Mouse (Mus musculus) hindbrain, postnatal 0 days (tissue): ENCODE results near the gene Sppl2c. TPM values are rescaled to one million over a fixed set of nuclear protein-coding genes. Genes with fewer than 3 reads are reported as not detected.
A peak's percentile ranks its signal among the peaks of the same experiment; 100 is the strongest.

Experiments used
- ATAC-seq: fragments of 200-750 bp; cut with Nextera tagmentation; 2 replicates; pipeline ENCODE4 v1.8.0; 2017; ENCODE audit warnings: mild to moderate bottlenecking, moderate TSS enrichment, moderate library complexity
- DNase-seq: peaks from one replicate; pipeline ENCODE4 v3.0.0-alpha.2; 2015; ENCODE audit warnings: low spot score
- H3K27ac ChIP-seq: fragments of 300-500 bp; sonication (generic); 2 replicates; pipeline ENCODE4 v1.5.1; 2014; ENCODE audit warnings: mild to moderate bottlenecking
- H3K27me3 ChIP-seq: fragments of 300-500 bp; sonication (generic); 2 replicates; pipeline ENCODE4 v1.6.1; 2014; ENCODE audit warnings: low read length, mixed read lengths; ENCODE audit not compliant: insufficient read depth
- H3K36me3 ChIP-seq: fragments of 300-500 bp; sonication (generic); 2 replicates; pipeline ENCODE4 v1.6.1; 2014; ENCODE audit warnings: low read length, mixed read lengths; ENCODE audit not compliant: insufficient read depth
- H3K4me1 ChIP-seq: fragments of 300-500 bp; sonication (generic); 2 replicates; pipeline ENCODE4 v1.6.1; 2014; ENCODE audit warnings: antibody characterized with exemption, low read length, mixed read lengths; ENCODE audit not compliant: insufficient read depth
- H3K4me2 ChIP-seq: fragments of 300-500 bp; sonication (generic); 2 replicates; pipeline ENCODE4 v1.6.1; 2014; ENCODE audit warnings: low read depth, mild to moderate bottlenecking, low read length, moderate library complexity, mixed read lengths
- H3K4me3 ChIP-seq: fragments of 300-500 bp; sonication (generic); 2 replicates; pipeline ENCODE4 v1.5.1; 2014; ENCODE audit warnings: low read length
- H3K9ac ChIP-seq: fragments of 300-500 bp; sonication (generic); replicated peaks from 2 replicates; pipeline ENCODE4 v1.6.1; 2014; ENCODE audit warnings: mild to moderate bottlenecking, low read length, moderate library complexity, mixed read lengths
- H3K9me3 ChIP-seq: fragments of 300-500 bp; sonication (generic); 2 replicates; pipeline ENCODE4 v1.6.1; 2016; ENCODE audit warnings: low read length, mixed read lengths
- CTCF ChIP-seq: IDR thresholded peaks from 2 replicates; pipeline ENCODE4 v1.5.1; 2016; ENCODE audit warnings: antibody characterized with exemption, control low read depth, low read depth
- WGBS: fragments of 180-500 bp; shearing (Covaris S2); extraction: QIAGEN DNeasy Blood & Tissue Kit; methylation state at CpG from one replicate; pipeline ENCODE4 v1.1.7; 2014; 5-methylcytosine and 5-hydroxymethylcytosine counted together
- polyA plus RNA-seq: library from polyadenylated mRNA; unstranded; fragments of >200 nt; fragmentation: Nextera tagmentation; extraction: Ambion mirVana; gene quantifications from 2 replicates; pipeline ENCODE4 v1.2.1, GENCODE M21; 2015
- total RNA-seq: library from RNA; depleted of rRNA; stranded (reverse); fragments of >200 nt; gene quantifications from 2 replicates; pipeline ENCODE4 v1.2.3, GENCODE M21; 2014

Sppl2c gene
- total and polyA plus RNA-seq, 2 experiments from 2014 or later = not detected

GRCm38 (mm10) chr11:104231041-104231911 is 45.1 kb downstream of the Sppl2c start, which contains the start of gene Mapt:
Gene Mapt (plus strand): TSS chr11:104231390.
- peak; percentile 86 for ATAC-seq
- Histone ChIP-seq H3K4me2 (peak within 1 kb of the TSS; percentile 88), H3K4me1 (peaks cover 5% of the 10 kb centered on the region), H3K9me3 (no peaks in the 10 kb centered on the region), H3K27me3 (no peaks in the 10 kb centered on the region), H3K27ac (peak within 1 kb of the TSS; percentile 99), H3K9ac (peak within 1 kb of the TSS; percentile 96), H3K36me3 (no peaks in the 10 kb centered on the region), H3K4me3 (peak within 1 kb of the TSS; percentile 86)
- TF ChIP-seq CTCF = peak; percentile 70
- 1% methylated on average over 83 of the region's 94 CpGs for WGBS
- DNase-seq = peak; percentile 96

DNA sequence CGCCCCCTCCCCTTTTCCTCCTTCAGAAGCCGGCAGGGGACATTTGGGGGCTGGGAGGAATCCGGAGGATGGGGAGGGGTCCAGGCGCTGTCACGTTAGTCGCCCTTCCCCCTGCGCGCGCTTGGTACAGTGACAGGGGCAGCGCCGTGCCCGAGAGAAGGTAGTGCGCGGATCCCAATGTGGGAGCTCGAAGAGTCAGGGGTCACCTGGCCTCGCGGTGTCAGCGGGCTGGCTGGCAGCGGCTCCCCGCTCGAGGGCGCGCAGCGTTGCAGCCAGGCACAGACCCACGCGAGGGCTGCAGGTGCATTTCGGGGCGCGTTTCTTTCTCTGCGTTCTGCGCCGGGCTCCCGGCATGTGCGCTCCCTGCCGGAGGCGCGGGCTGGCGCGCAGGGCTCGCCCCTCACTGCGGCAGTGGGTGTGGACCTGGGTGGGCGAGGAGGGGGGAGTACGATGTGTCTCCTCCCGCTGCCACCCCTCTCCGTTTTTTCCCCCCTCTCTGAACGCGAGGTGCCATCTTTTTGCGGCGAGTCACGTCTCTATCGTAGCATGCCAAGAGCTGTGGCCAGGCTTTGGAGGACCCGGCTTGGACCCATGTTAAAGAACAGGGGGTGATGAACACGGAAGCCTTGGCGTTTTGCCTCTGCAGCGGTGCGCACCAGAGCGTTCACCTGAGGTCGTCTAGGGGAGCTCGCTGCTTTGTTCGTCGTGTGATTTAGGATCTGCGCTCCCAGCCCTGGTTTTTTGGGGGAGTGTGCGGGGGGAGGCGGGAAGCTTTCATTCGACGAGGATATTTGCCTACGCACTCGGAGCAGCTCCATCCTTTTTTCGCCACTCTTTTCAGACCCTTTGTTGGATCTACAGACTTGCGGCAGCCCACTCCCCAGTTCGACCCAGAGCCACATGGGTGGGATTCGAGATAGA is 46.3 kb downstream of the Sppl2c start:
- Histone ChIP-seq H3K4me3 (peak overlapping the region; percentile 86), H3K36me3 (no peaks in the 10 kb centered on the region), H3K9me3 (no peaks in the 10 kb centered on the region), H3K4me2 (peak overlapping the region; percentile 88), H3K27me3 (no peaks in the 10 kb centered on the region), H3K4me1 (peaks cover 13% of the 10 kb centered on the region), H3K27ac (peak overlapping the region; percentile 99), H3K9ac (peak overlapping the region; percentile 96)
- TF ChIP-seq CTCF = no peak
- DNase-seq (peak; percentile 87), ATAC-seq (peak; percentile 66)
- under 1% methylated on average over 72 of the region's 72 CpGs for WGBS

GRCm38 (mm10) chr11:104233101-104233500 is 47.0 kb downstream of the Sppl2c start:
- no peak for TF ChIP-seq CTCF
- Histone ChIP-seq H3K27me3 (no peaks in the 10 kb centered on the region), H3K9ac (peak overlapping the region; percentile 96), H3K36me3 (no peaks in the 10 kb centered on the region), H3K4me3 (peak overlapping the region; percentile 86), H3K27ac (peak overlapping the region; percentile 99), H3K4me1 (peaks cover 15% of the 10 kb centered on the region), H3K9me3 (no peaks in the 10 kb centered on the region), H3K4me2 (peak overlapping the region; percentile 88)
- DNase-seq = no peak
- ATAC-seq = no peak
- WGBS = 0% methylated on average over 10 of the region's 10 CpGs

DNA sequence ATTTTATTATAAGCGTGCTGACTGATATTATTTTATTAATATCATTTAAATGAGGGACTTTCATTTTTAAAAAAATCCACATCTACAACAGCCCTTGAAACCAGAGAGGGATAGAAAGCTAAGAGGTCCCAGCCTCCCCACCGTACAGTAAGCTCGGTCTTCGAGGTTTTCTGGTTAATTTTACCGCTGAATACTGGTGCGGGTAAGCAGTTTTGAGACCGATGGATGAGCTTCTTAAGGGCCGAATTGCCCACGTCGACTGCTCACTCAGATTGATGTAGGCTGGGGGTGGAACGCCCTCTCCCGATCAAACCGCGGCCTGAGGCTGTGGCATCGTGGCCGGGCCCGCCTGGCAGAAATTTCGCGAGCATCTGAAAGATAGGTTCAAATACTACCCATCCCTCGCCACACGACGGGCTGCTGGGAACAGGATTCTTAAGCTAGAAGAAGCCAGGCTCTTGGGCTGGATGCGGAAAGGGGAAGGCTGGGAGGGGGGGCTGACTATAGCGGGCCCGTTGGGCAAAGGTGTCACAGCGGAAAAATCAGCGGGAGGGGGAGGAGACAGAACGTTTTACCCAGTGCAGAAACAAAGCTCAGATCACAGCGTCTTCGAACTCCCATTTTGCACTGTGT is 47.6 kb downstream of the Sppl2c start:
- Histone ChIP-seq H3K4me1 (peaks cover 15% of the 10 kb centered on the region), H3K36me3 (no peaks in the 10 kb centered on the region), H3K27me3 (no peaks in the 10 kb centered on the region), H3K27ac (peak overlapping the region; percentile 99), H3K4me3 (peak overlapping the region; percentile 86), H3K4me2 (peak overlapping the region; percentile 88), H3K9ac (peak overlapping the region; percentile 96), H3K9me3 (no peaks in the 10 kb centered on the region)
- peak; percentile 39 for DNase-seq
- ATAC-seq = no peak
- WGBS = 2% methylated on average over 30 of the region's 30 CpGs
- no peak for TF ChIP-seq CTCF

- ATAC-seq (no peak), DNase-seq (no peak)
- Histone ChIP-seq H3K9me3 (no peaks in the 10 kb centered on the region), H3K4me1 (peaks cover 15% of the 10 kb centered on the region), H3K27ac (no peak overlapping the region; the same call in 1 of the 2 replicates), H3K4me3 (peak overlapping the region; percentile 86), H3K9ac (peak overlapping the region; percentile 96), H3K4me2 (peak overlapping the region; percentile 88), H3K27me3 (no peaks in the 10 kb centered on the region), H3K36me3 (no peaks in the 10 kb centered on the region)
- WGBS = 21% methylated on average over 6 of the region's 6 CpGs
- TF ChIP-seq CTCF = no peak
These were observed 48.6 kb downstream of the Sppl2c start for GRCm38 (mm10) chr11:104234680-104235079.

DNA sequence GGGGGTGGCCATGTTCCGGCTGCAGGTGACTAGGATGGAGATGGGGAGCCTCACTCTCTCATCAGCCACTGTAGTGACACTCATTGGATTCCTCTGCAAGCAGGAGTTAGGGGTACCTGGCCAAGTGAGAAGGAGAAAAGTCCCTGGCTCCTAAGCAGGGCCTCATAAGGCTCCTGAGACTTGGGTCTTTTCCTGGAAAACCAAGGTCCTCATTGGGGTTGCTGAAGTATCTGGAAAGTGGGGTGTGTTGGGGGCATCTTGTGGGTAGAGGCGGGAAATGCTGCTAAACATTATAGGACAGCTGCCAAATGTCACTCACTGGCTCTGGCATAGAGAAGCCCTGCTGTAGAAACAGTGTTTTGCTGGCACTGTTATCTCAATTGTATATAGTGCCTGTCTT is 49.8 kb downstream of the Sppl2c start:
- no peak for ATAC-seq
- TF ChIP-seq CTCF = no peak
- Histone ChIP-seq H3K27ac (no peak overlapping the region), H3K4me2 (peak overlapping the region; percentile 88), H3K4me1 (peaks cover 15% of the 10 kb centered on the region), H3K9ac (no peak overlapping the region), H3K9me3 (no peaks in the 10 kb centered on the region), H3K27me3 (no peaks in the 10 kb centered on the region), H3K4me3 (peak overlapping the region; percentile 86; the same call in 1 of the 2 replicates), H3K36me3 (no peaks in the 10 kb centered on the region)
- no peak for DNase-seq
- WGBS = 42% methylated on average over 2 of the region's 2 CpGs
